Mouse (Mus musculus): ENCODE measurements around the gene Id2.

DNA sequence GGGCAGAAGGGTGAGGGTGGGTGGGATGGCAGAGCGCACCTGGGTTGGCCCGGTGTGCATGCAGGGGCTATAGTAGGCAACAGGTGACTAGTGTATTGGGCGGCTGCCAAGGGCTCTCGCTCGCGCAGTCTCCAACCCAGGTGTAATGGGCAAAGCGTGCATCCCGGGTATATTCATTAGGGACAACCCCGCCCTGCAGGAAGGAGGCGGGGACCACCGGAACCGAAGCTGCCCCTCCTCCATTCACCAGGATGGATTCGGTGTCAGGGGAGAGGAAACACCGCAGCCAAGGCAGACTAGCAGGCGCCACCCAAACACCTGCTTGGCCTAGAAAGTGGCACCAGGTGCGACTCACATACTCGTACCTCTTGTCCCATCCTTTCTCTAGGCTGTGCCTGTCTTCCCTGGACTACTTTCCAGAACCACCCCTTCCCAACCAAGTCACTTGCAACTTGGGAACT, 4.2 kb downstream of the Id2 start:
- no peak for TF ChIP-seq GATA1 (IDR thresholded peaks at IDR 0.05; ENCODE audit: low read length)
- TF ChIP-seq TAL1 (IDR thresholded peaks at IDR 0.05; ENCODE audit: low read length) = no peak

Data from erythroblast, embryonic 14.5 days (primary cell).